33 mouse cellular contexts compared by ENCODE assay signal in genomic region chr6:139971608-139972298, GRCm38 (mm10).
"Had no signal": no experiment of that assay in that cellular context is flagged by ENCODE, and none has a peak within 500 bp of the region (broad histone marks: within the 10 kb centered on the region; RNA-seq: fewer than 3 reads in every experiment).

No protein-coding gene starts in this region.

- H3K27me3 ChIP-seq: heart, embryonic 12.5 days; heart, embryonic 13.5 days; heart, embryonic 15.5 days; hindbrain, embryonic 12.5 days; hindbrain, embryonic 13.5 days; hindbrain, embryonic 15.5 days; intestine, embryonic 15.5 days; kidney, embryonic 15.5 days had no signal

- H3K4me3 ChIP-seq: heart, adult 2 months; heart, embryonic 10.5 days; heart, embryonic 12.5 days; heart, embryonic 13.5 days; heart, embryonic 15.5 days; hindbrain, embryonic 10.5 days; hindbrain, embryonic 12.5 days; hindbrain, embryonic 13.5 days; hindbrain, embryonic 15.5 days; intestine, embryonic 15.5 days; kidney, embryonic 15.5 days; layer of hippocampus, adult 2 months had no signal

- H3K9me3 ChIP-seq: heart, embryonic 10.5 days; heart, embryonic 12.5 days; heart, embryonic 13.5 days; heart, embryonic 15.5 days; hindbrain, embryonic 10.5 days; hindbrain, embryonic 12.5 days; hindbrain, embryonic 13.5 days; hindbrain, embryonic 15.5 days; intestine, embryonic 15.5 days; kidney, embryonic 15.5 days had no signal

- ATAC-seq: hindbrain, embryonic 16.5 days; hindbrain, postnatal 0 days; inflammation-experienced regulatory T-cells, adult 6 months; intestine, embryonic 15.5 days; intestine, embryonic 16.5 days; intestine, postnatal 0 days had no signal

- H3K36me3 ChIP-seq: heart, embryonic 10.5 days; heart, embryonic 12.5 days; heart, embryonic 13.5 days; heart, embryonic 15.5 days; hindbrain, embryonic 10.5 days; hindbrain, embryonic 12.5 days; hindbrain, embryonic 13.5 days; hindbrain, embryonic 15.5 days; intestine, embryonic 15.5 days; kidney, embryonic 15.5 days had no signal

- H3K27ac ChIP-seq: heart, adult 2 months; heart, embryonic 10.5 days; heart, embryonic 13.5 days; heart, embryonic 15.5 days; hindbrain, embryonic 10.5 days; hindbrain, embryonic 12.5 days; hindbrain, embryonic 13.5 days; hindbrain, embryonic 14.5 days; hindbrain, embryonic 15.5 days; hindbrain, postnatal 0 days; intestine, embryonic 15.5 days; kidney, embryonic 15.5 days; kidney, postnatal 0 days; layer of hippocampus, adult 2 months had no signal

- H3K4me2 ChIP-seq: heart, embryonic 11.5 days; heart, embryonic 12.5 days; heart, embryonic 13.5 days; heart, embryonic 15.5 days; hindbrain, embryonic 12.5 days; hindbrain, embryonic 13.5 days; hindbrain, embryonic 14.5 days; hindbrain, embryonic 15.5 days; intestine, embryonic 15.5 days; kidney, embryonic 15.5 days had no signal

- H3K9ac ChIP-seq: heart, embryonic 12.5 days; heart, embryonic 13.5 days; heart, embryonic 15.5 days; hindbrain, embryonic 12.5 days; hindbrain, embryonic 13.5 days; hindbrain, embryonic 14.5 days; hindbrain, embryonic 15.5 days; intestine, embryonic 15.5 days; kidney, embryonic 15.5 days had no signal

- H3K4me1 ChIP-seq: heart, embryonic 10.5 days; heart, embryonic 12.5 days; heart, embryonic 15.5 days; intestine, embryonic 15.5 days; kidney, embryonic 15.5 days had no signal

- DNase-seq: heart, adult 2 months; heart, postnatal 14 days; heart, postnatal 36 days; heart, postnatal 4 days; kidney, adult 11 months; kidney, adult 18-20 months; kidney, adult 8-10 months; kidney, adult 9 months; kidney, postnatal 10 days; kidney, postnatal 14 days; kidney, postnatal 25 days; kidney, postnatal 4 days; layer of hippocampus, adult 9-11 months; layer of hippocampus, postnatal 36 days had no signal
